8 mouse cellular contexts compared by ENCODE assay signal in the genomic region with DNA sequence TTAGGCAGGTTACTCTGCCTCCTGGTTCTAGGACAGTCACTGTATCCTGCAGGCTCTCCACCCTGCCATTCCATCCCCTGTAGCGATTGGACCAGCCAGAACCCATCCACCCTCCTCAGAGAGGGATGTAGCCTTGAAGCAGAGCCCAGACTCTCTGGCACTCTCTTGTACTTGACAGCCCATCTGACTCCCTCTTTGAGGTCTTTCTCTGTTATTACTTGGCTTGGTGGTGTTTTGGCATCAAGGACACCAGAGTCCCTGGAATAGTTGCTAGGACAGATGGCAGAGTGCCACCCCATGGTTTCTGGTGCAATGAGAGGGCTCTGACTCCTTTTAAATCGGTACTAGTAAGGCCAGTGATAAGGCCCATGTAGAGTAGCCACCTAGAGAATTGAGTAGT. TPM values are rescaled to one million over a fixed set of nuclear protein-coding genes. Genes with fewer than 3 reads are reported as not detected.
A peak's percentile ranks its signal among the peaks of the same experiment; 100 is the strongest.
DNase-seq lines count a peak whose midpoint lies in the region; ATAC-seq and TF ChIP-seq lines count a peak whose summit lies in the region.
"Had no signal": no experiment of that assay in that cellular context is flagged by ENCODE, and none has a peak within 500 bp of the region (broad histone marks: within the 10 kb centered on the region; RNA-seq: fewer than 3 reads in every experiment).

No protein-coding gene starts in this region.

- no peak for ATAC-seq in monocyte, adult 5-6 weeks (replicated peaks; ENCODE audit: insufficient number of reproducible peaks, low FRiP score, low TSS enrichment, poor library complexity, severe bottlenecking)

- no peak for TF ChIP-seq POLR2A in brain, embryonic 14.5 days (IDR thresholded peaks at IDR 0.05; ENCODE audit: borderline replicate concordance, extremely low read depth, insufficient read depth, insufficient read length, poor library complexity, severe bottlenecking)

- peak; percentile 22 for DNase-seq in left cerebral cortex, adult 11 months (ENCODE audit: low spot score)
- no peak for DNase-seq in left cerebral cortex, postnatal 36 days (ENCODE audit: low spot score in 2 of 2)
- DNase-seq in adrenal gland, postnatal 10 days: peak; percentile 85
- DNase-seq in brain, embryonic 14.5 days (ENCODE audit: low read depth): peak; percentile 55
- DNase-seq in layer of hippocampus, adult 9-11 months: peak; percentile 40
- DNase-seq in spleen, postnatal 14 days (ENCODE audit: low spot score in 2 of 2): no peak

- no peak for TF ChIP-seq CTCF in brain, embryonic 14.5 days (IDR thresholded peaks at IDR 0.05; ENCODE audit: borderline replicate concordance, extremely low read depth, insufficient read depth, insufficient read length)

- intact Hi-C loops in left cerebral cortex, postnatal 36 days (cut with DNase I): no loop called here

RNA-seq across cellular contexts. Expression of gene Wdr86, which starts 17.3 kb away (rescaled TPM):
- total RNA-seq in left cerebral cortex, postnatal 36 days (2021): under 1 TPM; 0.42 to 0.93 TPM
- 1 to 10 TPM; 3.9 to 4.5 TPM for total RNA-seq in adrenal gland, postnatal 10 days (2021)
- polyA plus RNA-seq in brain, embryonic 14.5 days (2012; rRNA removed): 10.8 and 11.9 TPM in 2 replicates
- 0.21 to 1.6 TPM in 2 of 3 replicates, not detected in the other for total RNA-seq in monocyte, adult 5-6 weeks (2017)

RNA-seq across cellular contexts. Expression of gene Nub1, which starts 27.9 kb away (rescaled TPM):
- 10 to 100 TPM; 73.5 to 77.9 TPM for total RNA-seq in left cerebral cortex, postnatal 36 days (2021)
- 10 to 100 TPM; 43.3 to 43.9 TPM for total RNA-seq in adrenal gland, postnatal 10 days (2021)
- 57.8 and 58.5 TPM in 2 replicates for polyA plus RNA-seq in brain, embryonic 14.5 days (2012; rRNA removed)
- total RNA-seq in monocyte, adult 5-6 weeks (2017): 108 to 119 TPM (median 113 TPM) in 3 replicates

RNA-seq across cellular contexts. Expression of gene Crygn, which starts 44.6 kb away (rescaled TPM):
- total RNA-seq in left cerebral cortex, postnatal 36 days (2021): not detected
- total RNA-seq in adrenal gland, postnatal 10 days (2021): not detected
- not detected in 2 replicates for polyA plus RNA-seq in brain, embryonic 14.5 days (2012; rRNA removed)
- total RNA-seq in monocyte, adult 5-6 weeks (2017): 21.0 TPM in 1 of 3 replicates, not detected in the others
- total RNA-seq: heart, postnatal 36 days had no signal

Comparison
In these comparisons a context has a peak if more than half of its experiments do, and no peak if none do; other contexts are left out.
1. DNase-seq: peak in left cerebral cortex, adult 11 months (single experiment), adrenal gland, postnatal 10 days (single experiment), brain, embryonic 14.5 days (single experiment) and layer of hippocampus, adult 9-11 months (single experiment); none in left cerebral cortex, postnatal 36 days (0 of 2) and spleen, postnatal 14 days (0 of 2).